Mouse (Mus musculus): ENCODE measurements around the gene Adck2.

GRCm38 (mm10) chr6:39554888-39555647 lies 18.6 kb upstream of the Adck2 start:
- no peak for TF ChIP-seq CTCF (IDR thresholded peaks at IDR 0.05; ENCODE audit: borderline replicate concordance, insufficient read depth, low read length)
- TF ChIP-seq POLR2A (IDR thresholded peaks at IDR 0.05; ENCODE audit: low read depth, low read length), result no peak

Data from embryonic fibroblast, embryonic 13.5 days (primary cell).